Mouse (Mus musculus) embryonic facial prominence, embryonic 12.5 days (tissue): Measurements from ENCODE around the gene Pthlh. TPM values are rescaled to one million over a fixed set of nuclear protein-coding genes. Genes with fewer than 3 reads are reported as not detected.

ENCODE experiments used
- polyA plus RNA-seq: library from polyadenylated mRNA; unstranded; fragments of >200 nt; fragmentation: Nextera tagmentation; extraction: Ambion mirVana; gene quantifications from 2 replicates; pipeline ENCODE4 v1.2.1, GENCODE M21; 2016

Gene Pthlh
- polyA plus RNA-seq, 1 experiment from 2014 or later: 11.9 TPM

Other genes with a start within 250 kb of the Pthlh start
- gene Rep15, start 231.6 kb downstream of the Pthlh start, polyA plus RNA-seq: 1.5 and 1.8 TPM in 2 replicates
- gene Mrps35, start 221.4 kb downstream of the Pthlh start, polyA plus RNA-seq: 92.0 and 94.8 TPM in 2 replicates
- 2.7 and 3.2 TPM in 2 replicates for gene Mansc4, start 177.2 kb downstream of the Pthlh start, polyA plus RNA-seq
- gene Klhl42, start 172.8 kb downstream of the Pthlh start, polyA plus RNA-seq: 11.1 and 11.5 TPM in 2 replicates
- gene Ccdc91, start 211.6 kb upstream of the Pthlh start, polyA plus RNA-seq: 26.8 and 28.6 TPM in 2 replicates